Mouse (Mus musculus) megakaryocyte progenitor cell, adult 5-6 weeks (primary cell): ENCODE data around the gene Cpa1. TPM values are rescaled to one million over a fixed set of nuclear protein-coding genes. Genes with fewer than 3 reads are reported as not detected.

ENCODE experiments used
- ATAC-seq: replicated peaks from 2 replicates; pipeline ENCODE4 v1.8.0; 2016; ENCODE audit warnings: mild to moderate bottlenecking, moderate TSS enrichment, inconsistent platforms; ENCODE audit not compliant: poor library complexity
- total RNA-seq, 2 experiments: library from RNA; stranded (forward) in 1 of 2; stranded (reverse) in 1 of 2; fragments of 157-497, 149-512 nt in 1 of 2; fragments of 200-1000 nt in 1 of 2; gene quantifications; 2 replicates each; pipeline versions ENCODE4 v1.2.3 to v1.2.4; 2015 to 2017

The Cpa1 gene
- total RNA-seq, 2 experiments from 2014 or later: not detected

GRCm38 (mm10) chr6:30620591-30620990 lies 18.4 kb upstream of the Cpa1 start:
- ATAC-seq: no peak

- ATAC-seq: no peak
Observed at GRCm38 (mm10) chr6:30620994-30621393, 18.0 kb upstream of the Cpa1 start.

GRCm38 (mm10) chr6:30621986-30622389 lies 17.0 kb upstream of the Cpa1 start:
- no peak for ATAC-seq

- ATAC-seq: no peak
Observed at GRCm38 (mm10) chr6:30624763-30625162, 14.3 kb upstream of the Cpa1 start.

GRCm38 (mm10) chr6:30628152-30628551 lies 10.9 kb upstream of the Cpa1 start:
- ATAC-seq: no peak

- ATAC-seq: no peak
Observed at GRCm38 (mm10) chr6:30629989-30630388, 9.0 kb upstream of the Cpa1 start.

- ATAC-seq: no peak
Observed at GRCm38 (mm10) chr6:30635361-30635862, 3.6 kb upstream of the Cpa1 start.

GRCm38 (mm10) chr6:30636186-30636842 lies 2.7 kb upstream of the Cpa1 start:
- no peak for ATAC-seq

GRCm38 (mm10) chr6:30643694-30644460 lies 4.9 kb downstream of the Cpa1 start:
- no peak for ATAC-seq

- no peak for ATAC-seq
Observed at GRCm38 (mm10) chr6:30644462-30644861, 5.4 kb downstream of the Cpa1 start.

GRCm38 (mm10) chr6:30645379-30645778 lies 6.4 kb downstream of the Cpa1 start:
- no peak for ATAC-seq

GRCm38 (mm10) chr6:30649651-30650296 lies 10.8 kb downstream of the Cpa1 start:
- ATAC-seq: no peak

- no peak for ATAC-seq
Observed at GRCm38 (mm10) chr6:30652425-30653188, 13.6 kb downstream of the Cpa1 start.

GRCm38 (mm10) chr6:30653518-30653917 lies 14.5 kb downstream of the Cpa1 start:
- ATAC-seq: no peak

GRCm38 (mm10) chr6:30654402-30654859 lies 15.4 kb downstream of the Cpa1 start:
- no peak for ATAC-seq

- ATAC-seq: no peak
Observed at GRCm38 (mm10) chr6:30654932-30655331, 15.9 kb downstream of the Cpa1 start.

- ATAC-seq: no peak
Observed at GRCm38 (mm10) chr6:30657279-30657678, 18.3 kb downstream of the Cpa1 start.

- no peak for ATAC-seq
Observed at GRCm38 (mm10) chr6:30658619-30659018, 19.6 kb downstream of the Cpa1 start.

- ATAC-seq: no peak
Observed at GRCm38 (mm10) chr6:30664776-30665175, 25.8 kb downstream of the Cpa1 start.

- ATAC-seq: no peak
Observed at GRCm38 (mm10) chr6:30665296-30665695, 26.3 kb downstream of the Cpa1 start.

- no peak for ATAC-seq
Observed at GRCm38 (mm10) chr6:30666043-30666442, 27.0 kb downstream of the Cpa1 start.
